Mouse (Mus musculus) embryonic facial prominence, embryonic 13.5 days (tissue): ENCODE measurements around the gene Pdzrn3. TPM values are rescaled to one million over a fixed set of nuclear protein-coding genes. Genes with fewer than 3 reads are reported as not detected.
A peak's percentile ranks its signal among the peaks of the same experiment; 100 is the strongest.

Experiments used
- ATAC-seq: fragments of 200-750 bp; cut with Nextera tagmentation; 2 replicates; pipeline ENCODE4 v1.8.0; 2017; ENCODE audit warnings: low read depth; ENCODE audit not compliant: insufficient number of reproducible peaks, insufficient read depth, low FRiP score, low TSS enrichment
- H3K27ac ChIP-seq: fragments of 300-500 bp; sonication (generic); 2 replicates; pipeline ENCODE4 v1.5.1; 2015; ENCODE audit warnings: moderate library complexity, mild to moderate bottlenecking, inconsistent platforms
- H3K27me3 ChIP-seq: fragments of 300-500 bp; sonication (generic); 2 replicates; pipeline ENCODE4 v1.6.1; 2015; ENCODE audit warnings: mild to moderate bottlenecking, inconsistent platforms
- H3K36me3 ChIP-seq: fragments of 300-500 bp; sonication (generic); 2 replicates; pipeline ENCODE4 v1.6.1; 2015; ENCODE audit warnings: mild to moderate bottlenecking, inconsistent platforms
- H3K4me1 ChIP-seq: fragments of 300-500 bp; sonication (generic); 2 replicates; pipeline ENCODE4 v1.6.1; 2015; ENCODE audit warnings: inconsistent platforms
- H3K4me2 ChIP-seq: fragments of 300-500 bp; sonication (generic); 2 replicates; pipeline ENCODE4 v1.6.1; 2015; ENCODE audit warnings: moderate library complexity, mild to moderate bottlenecking, inconsistent platforms
- H3K4me3 ChIP-seq: fragments of 300-500 bp; sonication (generic); 2 replicates; pipeline ENCODE4 v1.5.1; 2015; ENCODE audit warnings: mild to moderate bottlenecking, inconsistent platforms
- H3K9ac ChIP-seq: fragments of 300-500 bp; sonication (generic); 2 replicates; pipeline ENCODE4 v1.6.1; 2015; ENCODE audit warnings: mild to moderate bottlenecking, inconsistent platforms
- H3K9me3 ChIP-seq: fragments of 300-500 bp; sonication (generic); 2 replicates; pipeline ENCODE4 v1.6.1; 2016; ENCODE audit warnings: inconsistent platforms
- WGBS: fragments of 180-500 bp; shearing (Covaris S2); methylation state at CpG from one replicate; pipeline ENCODE4 v1.1.7; 2015; ENCODE audit warnings: mixed read lengths; 5-methylcytosine and 5-hydroxymethylcytosine counted together
- polyA plus RNA-seq: library from polyadenylated mRNA; unstranded; fragments of >200 nt; fragmentation: Nextera tagmentation; extraction: Ambion mirVana; gene quantifications from 2 replicates; pipeline ENCODE4 v1.2.1, GENCODE M21; 2015

Pdzrn3 gene
- polyA plus RNA-seq, 1 experiment from 2014 or later, result 15.0 TPM

DNA sequence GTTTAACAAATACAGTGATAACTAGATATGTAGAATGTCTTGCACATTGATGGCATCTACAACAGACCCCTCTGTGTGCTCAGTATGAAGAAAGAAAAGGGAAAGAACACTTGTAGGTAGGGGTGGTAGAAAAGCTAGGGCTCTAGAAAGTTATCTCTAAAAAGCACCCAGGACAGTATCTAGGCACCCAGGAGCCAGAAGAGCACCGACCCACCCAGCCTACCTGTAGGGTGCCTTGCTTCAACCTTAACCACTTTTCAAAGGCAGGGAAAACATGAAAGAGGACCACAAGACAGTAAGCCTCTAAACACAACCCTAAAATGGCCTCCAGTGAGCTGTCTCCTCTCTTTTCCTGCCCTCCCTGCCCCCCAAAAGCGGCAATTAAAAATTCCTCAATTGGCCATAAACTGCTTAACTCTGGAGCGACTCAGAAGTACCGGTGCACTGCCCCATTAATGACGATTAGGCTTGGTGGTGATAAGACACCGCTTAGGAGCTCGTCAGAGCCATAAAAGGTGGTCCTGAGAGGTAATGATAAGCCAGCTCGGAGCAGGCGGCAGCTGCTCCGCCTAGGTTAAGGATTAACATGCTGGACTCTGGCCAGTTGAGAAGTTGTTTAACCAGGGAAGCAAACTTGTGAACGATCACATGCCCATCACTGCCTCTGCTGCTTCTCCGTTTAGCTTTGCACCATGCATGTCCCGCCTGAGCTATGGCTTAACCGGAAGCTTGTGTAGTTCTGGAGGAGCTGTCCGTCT lies 106.1 kb downstream of the Pdzrn3 start:
- no peak overlapping the region for H3K4me2 ChIP-seq
- no peak overlapping the region for H3K9ac ChIP-seq
- ATAC-seq, result no peak
- H3K27ac ChIP-seq, result no peak overlapping the region
- no peaks in the 10 kb centered on the region for H3K9me3 ChIP-seq
- H3K4me1 ChIP-seq, result peaks cover 76% of the 10 kb centered on the region
- H3K4me3 ChIP-seq, result no peak overlapping the region
- 0 out of 2 replicates have a peak, but pooled peaks cover 3% of the 10 kb centered on the region for H3K36me3 ChIP-seq
- no peaks in the 10 kb centered on the region for H3K27me3 ChIP-seq
- 57% methylated on average over 15 of the region's 15 CpGs for WGBS

GRCm38 (mm10) chr6:101270095-101270826 lies 107.4 kb downstream of the Pdzrn3 start:
- no peak for ATAC-seq
- Histone ChIP-seq H3K9ac (no peak overlapping the region), H3K36me3 (0 out of 2 replicates have a peak, but pooled peaks cover 3% of the 10 kb centered on the region), H3K4me2 (no peak overlapping the region), H3K9me3 (no peaks in the 10 kb centered on the region), H3K27me3 (no peaks in the 10 kb centered on the region), H3K27ac (peak overlapping the region; percentile 66), H3K4me3 (no peak overlapping the region), H3K4me1 (peaks cover 70% of the 10 kb centered on the region)
- 38% methylated on average over 7 of the region's 7 CpGs for WGBS

DNA sequence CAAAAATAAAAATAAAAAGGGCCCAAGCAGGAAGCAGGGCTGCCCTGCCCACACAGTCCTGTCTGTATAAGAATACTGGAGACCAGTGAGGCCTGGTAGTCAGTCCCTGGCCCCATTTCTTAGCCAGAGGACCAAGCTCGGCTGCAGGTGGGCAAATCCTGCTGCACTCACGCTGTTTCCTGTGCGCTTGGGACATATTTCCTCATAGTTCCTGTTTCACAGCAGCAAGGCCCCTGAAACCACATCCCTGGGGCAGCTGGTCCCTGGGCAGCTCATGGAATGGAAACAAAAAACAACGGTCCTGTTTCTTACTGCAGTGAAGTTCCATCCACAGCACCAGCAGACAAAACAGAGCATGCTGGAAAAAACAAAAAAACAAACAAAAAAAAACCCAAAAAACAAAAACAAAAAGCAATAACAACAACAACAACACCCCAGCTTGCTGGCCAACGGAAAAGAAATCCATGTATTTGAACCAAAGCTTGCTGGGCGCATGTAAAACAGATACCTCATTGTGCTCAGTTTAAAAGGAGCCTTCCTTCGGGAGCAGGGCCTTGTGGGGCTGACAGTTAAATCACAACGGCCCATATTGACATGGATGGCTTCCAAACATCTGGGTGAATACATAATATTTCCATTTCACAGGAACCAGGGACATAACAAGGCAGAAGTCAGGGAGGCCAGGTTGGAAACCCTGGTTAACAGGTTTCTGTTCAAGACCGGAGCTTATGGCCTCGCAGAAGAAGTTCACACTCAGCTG lies 108.2 kb downstream of the Pdzrn3 start:
- H3K4me1 ChIP-seq, result peaks cover 70% of the 10 kb centered on the region

DNA sequence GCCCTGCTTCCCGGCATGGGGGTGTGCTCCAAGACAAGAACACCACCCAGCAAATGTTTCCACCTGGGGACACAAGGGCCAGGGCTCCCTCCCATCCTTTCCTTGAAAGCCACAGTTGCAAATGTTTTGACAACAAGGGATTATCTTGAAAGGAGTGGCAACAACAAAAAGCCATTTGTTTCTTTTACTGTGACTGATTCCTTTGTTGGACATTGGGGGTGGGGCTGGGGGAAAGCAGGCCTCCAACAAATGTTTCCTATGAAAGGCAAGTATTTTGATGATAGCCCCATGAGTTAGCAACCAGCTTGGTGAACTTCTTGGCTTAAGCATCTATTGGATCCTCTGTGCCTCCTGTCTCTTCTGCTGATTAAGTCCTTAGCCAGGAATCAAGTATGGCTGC lies 109.4 kb downstream of the Pdzrn3 start:
- H3K4me2 ChIP-seq, result no peak overlapping the region
- no peak for ATAC-seq
- 0 out of 2 replicates have a peak, but pooled peaks cover 3% of the 10 kb centered on the region for H3K36me3 ChIP-seq
- H3K27ac ChIP-seq, result no peak overlapping the region
- no peak overlapping the region for H3K9ac ChIP-seq
- WGBS, result 27% methylated on average over 1 of the region's 1 CpGs
- H3K4me3 ChIP-seq, result no peak overlapping the region
- H3K9me3 ChIP-seq, result no peaks in the 10 kb centered on the region
- peaks cover 74% of the 10 kb centered on the region for H3K4me1 ChIP-seq
- no peaks in the 10 kb centered on the region for H3K27me3 ChIP-seq

More for the DNA sequence above, 108.2 kb downstream of the Pdzrn3 start:
- H3K4me3 ChIP-seq, result no peak overlapping the region
- H3K27me3 ChIP-seq, result no peaks in the 10 kb centered on the region
- no peak for ATAC-seq
- no peak overlapping the region for H3K9ac ChIP-seq
- H3K27ac ChIP-seq, result peak overlapping the region; percentile 66
- H3K9me3 ChIP-seq, result no peaks in the 10 kb centered on the region
- H3K4me2 ChIP-seq, result no peak overlapping the region
- WGBS, result 37% methylated on average over 10 of the region's 10 CpGs
- H3K36me3 ChIP-seq, result 0 out of 2 replicates have a peak, but pooled peaks cover 3% of the 10 kb centered on the region

DNA sequence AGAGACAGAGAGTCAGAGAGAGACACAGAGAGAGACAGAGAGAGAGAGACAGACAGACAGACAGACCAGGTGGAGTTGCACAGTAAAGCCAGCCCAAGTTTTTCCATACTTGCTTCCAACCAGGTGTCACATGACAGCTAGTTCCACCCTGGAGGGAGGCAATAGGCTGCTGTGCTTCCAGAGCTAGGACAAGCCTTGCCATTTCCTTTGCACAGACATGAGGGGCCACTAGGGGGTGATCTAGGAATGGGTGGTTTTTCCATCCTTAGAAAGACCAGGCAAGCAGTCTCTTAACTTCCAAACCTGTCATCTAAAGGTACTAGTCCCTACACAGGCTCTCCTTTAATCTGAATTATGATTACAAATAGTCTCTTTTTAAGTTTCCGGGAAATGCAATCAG lies 110.9 kb downstream of the Pdzrn3 start:
- ATAC-seq, result peak; percentile 21; the same call in 1 of the 2 replicates
- no peak overlapping the region for H3K4me2 ChIP-seq
- peaks cover 81% of the 10 kb centered on the region for H3K4me1 ChIP-seq
- no peak overlapping the region for H3K27ac ChIP-seq
- H3K9ac ChIP-seq, result no peak overlapping the region
- no peaks in the 10 kb centered on the region for H3K36me3 ChIP-seq
- WGBS, result 26% methylated on average over 1 of the region's 1 CpGs
- no peaks in the 10 kb centered on the region for H3K27me3 ChIP-seq
- H3K4me3 ChIP-seq, result no peak overlapping the region
- H3K9me3 ChIP-seq, result no peaks in the 10 kb centered on the region

GRCm38 (mm10) chr6:101263544-101263943 lies 114.2 kb downstream of the Pdzrn3 start:
- peaks cover 49% of the 10 kb centered on the region for H3K4me1 ChIP-seq
- no peak for ATAC-seq
- no peaks in the 10 kb centered on the region for H3K9me3 ChIP-seq
- no peaks in the 10 kb centered on the region for H3K36me3 ChIP-seq
- no peak overlapping the region for H3K27ac ChIP-seq
- H3K27me3 ChIP-seq, result no peaks in the 10 kb centered on the region
- no peak overlapping the region for H3K9ac ChIP-seq
- 42% methylated on average over 4 of the region's 4 CpGs for WGBS
- H3K4me2 ChIP-seq, result no peak overlapping the region
- no peak overlapping the region for H3K4me3 ChIP-seq

- no peak for ATAC-seq
- no peaks in the 10 kb centered on the region for H3K36me3 ChIP-seq
- no peak overlapping the region for H3K4me3 ChIP-seq
- peaks cover 29% of the 10 kb centered on the region for H3K4me1 ChIP-seq
- no peaks in the 10 kb centered on the region for H3K27me3 ChIP-seq
- 8% methylated on average over 4 of the region's 4 CpGs for WGBS
- no peak overlapping the region for H3K4me2 ChIP-seq
- H3K9ac ChIP-seq, result no peak overlapping the region
- no peaks in the 10 kb centered on the region for H3K9me3 ChIP-seq
- H3K27ac ChIP-seq, result no peak overlapping the region
Measured at GRCm38 (mm10) chr6:101261513-101261912, 116.2 kb downstream of the Pdzrn3 start.

DNA sequence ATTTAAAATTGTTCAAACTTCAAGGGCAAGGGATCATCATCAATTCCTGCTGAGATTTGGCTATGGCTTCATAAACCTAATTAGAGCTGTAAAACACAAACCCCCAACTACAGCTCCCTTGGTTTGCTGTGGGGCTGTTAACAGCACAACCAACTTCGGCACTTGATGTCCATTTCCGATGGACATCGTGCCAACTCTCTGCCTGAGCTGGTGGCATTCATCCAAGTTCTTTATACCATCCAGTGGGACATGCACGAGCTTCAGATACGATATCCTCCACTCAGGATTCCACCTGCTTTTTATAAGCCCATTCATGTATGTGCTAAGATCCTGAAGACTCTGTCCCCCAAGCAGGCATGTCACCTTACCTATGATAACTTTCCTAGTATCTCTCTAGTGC lies 118.3 kb downstream of the Pdzrn3 start:
- Histone ChIP-seq H3K9ac (no peak overlapping the region), H3K27ac (no peak overlapping the region), H3K4me3 (no peak overlapping the region), H3K36me3 (no peaks in the 10 kb centered on the region), H3K4me1 (peaks cover 39% of the 10 kb centered on the region), H3K4me2 (no peak overlapping the region), H3K27me3 (no peaks in the 10 kb centered on the region), H3K9me3 (no peaks in the 10 kb centered on the region)
- ATAC-seq, result no peak
- 86% methylated on average over 5 of the region's 5 CpGs for WGBS

DNA sequence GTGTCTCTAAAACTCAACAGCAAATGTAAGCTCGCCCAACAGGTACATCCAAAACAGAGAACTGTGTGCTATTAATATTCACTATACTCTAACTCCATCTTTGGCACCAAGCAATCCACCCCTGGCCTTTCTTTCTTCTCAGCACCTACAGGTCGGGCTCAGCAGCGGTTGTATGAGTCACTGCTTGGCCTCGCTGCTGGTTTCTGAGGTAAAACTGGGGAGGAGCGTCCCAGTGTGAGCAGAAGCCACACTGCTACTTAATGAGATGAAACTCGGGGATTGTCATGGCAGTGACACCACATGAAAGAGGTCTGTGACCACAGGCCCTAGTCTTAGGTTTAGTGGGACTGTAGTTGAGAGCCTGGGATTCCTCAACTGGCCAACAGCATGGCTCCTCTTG lies 120.3 kb downstream of the Pdzrn3 start:
- no peak overlapping the region for H3K9ac ChIP-seq
- H3K36me3 ChIP-seq, result no peaks in the 10 kb centered on the region
- peaks cover 35% of the 10 kb centered on the region for H3K4me1 ChIP-seq
- H3K27me3 ChIP-seq, result no peaks in the 10 kb centered on the region
- no peak overlapping the region for H3K4me2 ChIP-seq
- 86% methylated on average over 6 of the region's 6 CpGs for WGBS
- no peak for ATAC-seq
- H3K4me3 ChIP-seq, result no peak overlapping the region
- no peak overlapping the region for H3K27ac ChIP-seq
- no peaks in the 10 kb centered on the region for H3K9me3 ChIP-seq

DNA sequence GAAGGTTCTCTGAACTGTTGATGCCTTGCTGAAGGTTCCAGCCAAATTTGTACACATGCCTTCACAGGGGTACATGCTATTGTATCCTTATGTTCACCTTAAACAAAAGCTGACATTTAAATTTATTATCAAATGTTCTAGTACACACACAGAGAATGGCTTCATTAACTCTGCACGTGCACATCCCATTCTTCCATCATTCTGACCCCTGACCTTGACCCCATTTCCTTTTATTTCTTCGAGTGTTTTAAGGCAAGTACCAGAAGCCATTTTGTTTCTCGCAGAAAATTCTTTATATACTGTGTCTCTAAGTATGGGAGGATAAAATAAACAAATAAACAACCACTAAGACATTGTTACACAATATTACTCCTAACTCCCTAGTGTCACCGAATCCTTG lies 123.0 kb downstream of the Pdzrn3 start:
- Histone ChIP-seq H3K4me2 (no peak overlapping the region), H3K4me1 (peaks cover 57% of the 10 kb centered on the region), H3K27me3 (no peaks in the 10 kb centered on the region), H3K9ac (no peak overlapping the region), H3K36me3 (no peaks in the 10 kb centered on the region), H3K4me3 (no peak overlapping the region), H3K27ac (no peak overlapping the region), H3K9me3 (no peaks in the 10 kb centered on the region)
- no peak for ATAC-seq
- 39% methylated on average over 4 of the region's 4 CpGs for WGBS

GRCm38 (mm10) chr6:101251916-101252603 lies 125.6 kb downstream of the Pdzrn3 start:
- Histone ChIP-seq H3K36me3 (no peaks in the 10 kb centered on the region), H3K4me3 (no peak overlapping the region), H3K9ac (no peak overlapping the region), H3K4me2 (no peak overlapping the region), H3K9me3 (no peaks in the 10 kb centered on the region), H3K27me3 (no peaks in the 10 kb centered on the region), H3K4me1 (peaks cover 69% of the 10 kb centered on the region), H3K27ac (no peak overlapping the region)
- ATAC-seq, result no peak
- 73% methylated on average over 12 of the region's 12 CpGs for WGBS
